Mouse (Mus musculus) liver, embryonic 14.5 days (tissue): ENCODE data around the gene Bnipl. TPM values are rescaled to one million over a fixed set of nuclear protein-coding genes. Genes with fewer than 3 reads are reported as not detected.

Experiments used
- ATAC-seq: fragments of 200-750 bp; cut with Nextera tagmentation; 2 replicates; pipeline ENCODE4 v1.8.0; 2017; ENCODE audit warnings: moderate number of reproducible peaks, mild to moderate bottlenecking, moderate library complexity; ENCODE audit not compliant: insufficient read depth
- DNase-seq, 3 experiments: peaks; one replicate each; pipeline ENCODE4 v3.0.0-alpha.2; 2012 to 2013; ENCODE audit warnings: low read depth in 3 of 3, low spot score in 3 of 3
- H3K27ac ChIP-seq: fragments of 300-500 bp; sonication (generic); 2 replicates; pipeline ENCODE4 v1.5.1; 2014; ENCODE audit warnings: moderate library complexity, mild to moderate bottlenecking, control low read depth, inconsistent platforms
- H3K27me3 ChIP-seq: fragments of 300-500 bp; sonication (generic); 2 replicates; pipeline ENCODE4 v1.6.1; 2014; ENCODE audit warnings: mild to moderate bottlenecking, low read length, moderate library complexity; ENCODE audit not compliant: control insufficient read depth, insufficient read depth
- H3K36me3 ChIP-seq: fragments of 300-500 bp; sonication (generic); replicated peaks from 2 replicates; pipeline ENCODE4 v1.6.1; 2014; ENCODE audit warnings: low read depth; ENCODE audit not compliant: control insufficient read depth, insufficient read depth
- H3K4me1 ChIP-seq, 2 experiments: fragments of 200-500 bp in 1 of 2; fragments of 300-500 bp in 1 of 2; sonication (generic) in 1 of 2; replicated peaks; 2 replicates each; pipeline ENCODE4 v1.6.1; 2012 to 2014; ENCODE audit warnings: antibody characterized with exemption in 1 of 2, inconsistent platforms in 1 of 2, low read length in 1 of 2; ENCODE audit not compliant: control insufficient read depth in 2 of 2, insufficient read depth in 2 of 2
- H3K4me2 ChIP-seq: fragments of 300-500 bp; sonication (generic); 2 replicates; pipeline ENCODE4 v1.6.1; 2014; ENCODE audit warnings: low read depth, mild to moderate bottlenecking, control low read depth, moderate library complexity
- H3K4me3 ChIP-seq, 2 experiments: fragments of 200-500 bp in 1 of 2; fragments of 300-500 bp in 1 of 2; sonication (generic) in 1 of 2; 2 replicates each; pipeline ENCODE4 v1.5.1; 2012 to 2014; ENCODE audit warnings: low read depth in 2 of 2, low read length in 2 of 2, mild to moderate bottlenecking in 2 of 2, control low read depth in 1 of 2, inconsistent platforms in 1 of 2, moderate library complexity in 1 of 2; ENCODE audit not compliant: insufficient read depth in 1 of 2
- H3K9ac ChIP-seq: fragments of 300-500 bp; sonication (generic); replicated peaks from 2 replicates; pipeline ENCODE4 v1.6.1; 2014; ENCODE audit warnings: mild to moderate bottlenecking, control low read depth, moderate library complexity
- H3K9me3 ChIP-seq: fragments of 300-500 bp; sonication (generic); 2 replicates; pipeline ENCODE4 v1.6.1; 2016; ENCODE audit warnings: low read length, mixed read lengths; ENCODE audit not compliant: control insufficient read depth
- CTCF ChIP-seq: IDR thresholded peaks from 2 replicates; pipeline ENCODE4 v1.5.1; 2016; ENCODE audit warnings: antibody characterized with exemption, low read depth, control low read depth
- EP300 ChIP-seq: IDR thresholded peaks from 2 replicates; pipeline ENCODE4 v1.6.1; 2016; ENCODE audit warnings: antibody characterized with exemption, low read depth
- WGBS: fragments of 180-500 bp; shearing (Covaris S2); extraction: QIAGEN DNeasy Blood & Tissue Kit; methylation state at CpG from one replicate; pipeline ENCODE4 v1.1.7; 2014; ENCODE audit not compliant: insufficient replicate concordance; 5-methylcytosine and 5-hydroxymethylcytosine counted together
- polyA plus RNA-seq, 2 experiments: library from polyadenylated mRNA; depleted of rRNA in 1 of 2; stranded (reverse) in 1 of 2; unstranded in 1 of 2; fragments of >200 nt; fragmentation: Nextera tagmentation in 1 of 2; extraction: Ambion mirVana in 1 of 2; gene quantifications; 2 replicates each; pipeline versions ENCODE4 v1.2.1 to v1.2.3; 2012 to 2014

The Bnipl gene
- polyA plus RNA-seq, 2 experiments = 0.04 TPM; not detected in 1

DNA sequence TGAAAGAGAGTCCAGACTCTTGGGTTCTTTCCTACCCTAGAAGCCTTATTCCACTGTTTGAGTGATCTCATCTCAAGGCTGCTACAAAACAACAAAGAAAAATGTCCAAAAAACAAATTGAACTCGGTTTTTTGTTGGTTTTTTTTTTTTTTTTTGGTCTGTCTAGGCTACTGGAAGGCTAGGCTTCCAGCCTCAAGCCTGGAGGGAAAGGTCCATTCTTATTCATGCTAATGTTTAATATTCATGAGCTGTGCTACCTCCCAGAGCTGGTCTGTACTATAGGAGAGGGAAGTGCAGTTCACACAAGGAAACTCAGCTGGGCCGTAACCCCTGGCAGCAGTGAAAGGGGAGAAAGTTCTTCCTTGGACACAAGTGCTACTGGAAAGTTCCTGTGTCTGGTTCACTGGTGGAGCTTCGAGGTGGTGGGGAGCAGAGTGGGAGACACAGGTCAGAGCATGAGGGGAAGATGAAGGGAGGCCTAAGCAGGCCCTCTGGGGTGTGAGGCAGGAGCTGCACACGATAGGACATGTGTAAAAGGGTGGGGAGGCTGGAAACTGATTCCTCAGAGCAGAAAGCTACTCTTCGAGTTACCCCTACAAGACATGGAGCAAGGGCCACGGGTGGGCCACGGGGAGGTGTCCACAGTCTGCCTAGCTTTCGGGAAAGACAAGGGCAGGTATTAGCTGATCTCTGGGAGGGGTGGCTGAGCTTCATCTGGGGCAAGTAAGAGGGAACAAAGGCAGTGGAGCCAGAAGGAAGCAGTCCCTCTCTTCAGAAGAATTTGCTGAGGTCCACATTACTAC, 20.3 kb downstream of the Bnipl start:
- peak overlapping the region; percentile 95 for H3K4me2 ChIP-seq
- H3K4me3 ChIP-seq = peak overlapping the region; percentile 79 to 88
- WGBS = 13% methylated on average over 8 of the region's 8 CpGs
- H3K4me1 ChIP-seq = peaks cover 22 to 26% of the 10 kb centered on the region in 2 experiments
- ATAC-seq = peak; percentile 20; the same call in 1 of the 2 replicates
- H3K9me3 ChIP-seq = no peaks in the 10 kb centered on the region
- H3K27ac ChIP-seq = peak overlapping the region; percentile 76
- no peaks in the 10 kb centered on the region for H3K27me3 ChIP-seq
- peaks cover 39% of the 10 kb centered on the region for H3K36me3 ChIP-seq
- peak overlapping the region; percentile 88 for H3K9ac ChIP-seq
- DNase-seq = no peak
- no peak for TF ChIP-seq CTCF
- no peak for TF ChIP-seq EP300

DNA sequence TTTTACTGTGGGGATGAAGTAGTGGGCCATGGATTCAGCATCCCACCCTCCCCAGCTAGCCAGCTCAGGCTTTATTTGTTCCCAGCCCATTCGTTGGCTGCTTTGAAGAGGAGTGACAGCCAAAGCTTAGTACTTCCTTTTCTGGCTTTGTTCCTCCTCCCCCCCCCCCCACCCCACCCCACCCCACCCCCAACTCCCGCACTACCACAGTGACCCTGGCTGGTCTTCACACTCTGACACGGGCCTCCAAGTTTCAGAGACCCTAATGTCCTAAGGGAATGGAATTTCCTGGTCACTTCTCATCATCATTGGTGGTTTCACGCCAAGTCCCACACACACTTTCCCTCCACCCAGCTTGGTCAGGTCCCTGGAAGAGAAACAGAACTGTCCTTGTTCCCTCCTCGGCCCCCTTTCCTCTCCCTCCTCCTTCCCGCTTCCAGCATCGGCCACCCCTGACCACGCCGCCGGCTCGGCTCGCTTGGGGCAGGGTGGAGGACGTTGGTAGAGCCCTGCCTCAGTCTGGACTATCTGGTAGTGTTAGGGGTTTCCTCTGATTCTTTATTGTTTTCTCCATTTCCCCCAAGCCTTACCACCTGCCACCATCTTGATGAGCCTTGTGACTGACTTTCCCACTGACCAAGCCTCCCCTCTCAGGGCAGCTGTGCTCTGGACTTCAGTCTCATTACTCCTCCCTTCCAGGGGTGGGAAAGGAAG, 21.1 kb downstream of the Bnipl start:
- Histone ChIP-seq H3K4me3 (peak overlapping the region; percentile 79 to 88), H3K4me1 (peaks cover 22 to 26% of the 10 kb centered on the region in 2 experiments), H3K27me3 (no peaks in the 10 kb centered on the region), H3K4me2 (peak overlapping the region; percentile 95), H3K27ac (peak overlapping the region; percentile 76), H3K9ac (peak overlapping the region; percentile 88), H3K9me3 (no peaks in the 10 kb centered on the region), H3K36me3 (peaks cover 31% of the 10 kb centered on the region)
- DNase-seq = no peak
- TF ChIP-seq EP300 (no peak), CTCF (no peak)
- WGBS = under 1% methylated on average over 13 of the region's 13 CpGs
- no peak for ATAC-seq

DNA sequence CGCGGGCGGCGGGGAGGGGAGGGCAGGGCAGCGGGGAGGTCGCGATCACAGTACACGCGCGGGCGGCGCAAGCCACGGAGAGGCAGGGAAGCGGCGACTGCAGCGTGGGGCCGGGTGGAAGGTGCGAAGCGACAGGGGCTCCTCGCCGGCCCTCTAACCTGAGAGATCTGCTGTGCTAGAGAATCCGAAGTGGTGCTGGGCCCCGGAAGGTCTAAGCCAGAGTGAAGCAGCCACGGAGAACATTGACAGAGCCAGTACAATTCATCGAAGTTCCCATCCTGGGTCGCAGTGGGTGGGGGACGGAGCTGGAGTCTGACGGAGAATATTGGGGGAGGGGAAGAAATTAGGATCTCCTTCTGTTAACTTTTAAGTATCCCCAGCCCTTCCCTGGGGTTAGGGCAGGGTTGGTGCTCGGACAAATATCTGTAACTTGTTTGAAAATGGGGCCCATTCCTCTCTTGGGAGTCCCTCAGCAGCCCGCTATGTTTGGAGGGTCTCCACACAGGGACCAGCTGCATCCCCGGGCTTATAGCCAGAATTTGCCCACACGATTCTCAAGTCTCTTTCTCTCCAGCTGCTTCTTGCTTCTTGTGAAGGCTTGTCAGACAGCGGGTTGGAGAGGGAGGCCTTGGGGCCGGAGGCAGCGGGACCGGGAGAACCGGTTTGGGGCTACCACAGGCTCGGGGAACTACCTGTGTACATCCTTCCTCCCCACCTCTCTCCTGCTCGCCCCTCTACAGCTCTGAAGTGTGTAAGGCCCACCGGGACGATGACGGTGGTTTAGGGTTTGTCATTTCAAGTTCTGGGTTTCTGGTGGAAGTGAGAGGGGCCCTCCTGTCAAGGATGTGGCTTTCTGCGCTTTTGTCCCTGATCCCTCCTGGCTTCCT, 21.9 kb downstream of the Bnipl start:
- no peaks in the 10 kb centered on the region for H3K27me3 ChIP-seq
- peak overlapping the region; percentile 88 for H3K9ac ChIP-seq
- peak overlapping the region; percentile 95 for H3K4me2 ChIP-seq
- under 1% methylated on average over 43 of the region's 43 CpGs for WGBS
- peak overlapping the region; percentile 79 to 88 for H3K4me3 ChIP-seq
- peaks cover 22 to 26% of the 10 kb centered on the region in 2 experiments for H3K4me1 ChIP-seq
- H3K27ac ChIP-seq = peak overlapping the region; percentile 76
- no peaks in the 10 kb centered on the region for H3K9me3 ChIP-seq
- ATAC-seq (peak; percentile 19), DNase-seq (no peak)
- peaks cover 23% of the 10 kb centered on the region for H3K36me3 ChIP-seq
- TF ChIP-seq CTCF (no peak), EP300 (no peak)

DNA sequence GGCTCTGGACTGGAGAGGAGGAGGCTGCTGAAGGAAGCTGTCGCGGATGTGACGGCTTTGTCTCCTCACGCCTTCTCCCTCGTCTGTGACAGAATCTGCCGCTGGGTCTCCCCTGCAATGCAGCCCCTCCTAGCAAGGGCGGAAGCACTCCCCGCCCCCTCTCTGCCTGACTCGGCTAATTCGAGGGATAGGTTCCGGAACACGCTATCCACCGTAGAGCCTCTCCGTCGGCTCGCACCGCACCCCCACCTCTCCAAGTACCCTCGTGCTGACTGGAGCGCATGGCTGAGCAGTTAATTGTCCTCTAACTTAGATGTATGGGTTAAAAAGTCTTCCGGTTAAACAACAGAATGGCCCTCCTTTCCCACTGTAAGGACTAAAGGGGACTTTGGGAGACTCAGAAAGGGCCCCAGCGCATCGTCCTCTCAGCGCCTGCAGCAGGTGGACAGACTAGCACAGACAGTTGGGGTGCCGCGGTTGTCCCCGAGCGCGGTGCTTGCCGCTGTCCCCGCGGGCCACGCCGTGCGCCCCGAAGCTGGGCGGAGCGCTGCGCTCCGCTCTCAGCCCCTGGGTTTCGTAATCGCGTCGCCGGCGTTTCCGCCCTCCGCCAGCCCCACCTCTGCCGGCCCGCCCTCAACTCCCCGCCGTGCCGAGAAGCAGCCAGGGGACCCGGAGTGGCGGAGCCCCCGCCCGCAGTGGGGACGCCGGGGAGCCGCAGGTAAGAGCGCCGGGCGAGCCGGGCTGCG, 22.7 kb downstream of the Bnipl start, which contains the start of gene Cdc42se1:
Gene Cdc42se1 (plus strand): TSS at position 585 of the 746 bp plus-strand sequence.
- WGBS = under 1% methylated on average over 64 of the region's 64 CpGs
- Histone ChIP-seq H3K27ac (peak within 1 kb of the TSS; percentile 76), H3K4me1 (peaks cover 22 to 26% of the 10 kb centered on the region in 2 experiments), H3K4me3 (peak within 1 kb of the TSS; percentile 79 to 88), H3K9me3 (no peaks in the 10 kb centered on the region), H3K36me3 (peaks cover 15% of the 10 kb centered on the region), H3K4me2 (peak within 1 kb of the TSS; percentile 95), H3K9ac (peak within 1 kb of the TSS; percentile 88), H3K27me3 (no peaks in the 10 kb centered on the region)
- DNase-seq (peak; percentile 74 to 76 (median 76)), ATAC-seq (peak; percentile 91)
- TF ChIP-seq CTCF = no peak; the same call in 1 of the 2 replicates
- TF ChIP-seq EP300 = no peak
